Mouse (Mus musculus): Measurements from ENCODE around the gene Atp23.

Gene Atp23

DNA sequence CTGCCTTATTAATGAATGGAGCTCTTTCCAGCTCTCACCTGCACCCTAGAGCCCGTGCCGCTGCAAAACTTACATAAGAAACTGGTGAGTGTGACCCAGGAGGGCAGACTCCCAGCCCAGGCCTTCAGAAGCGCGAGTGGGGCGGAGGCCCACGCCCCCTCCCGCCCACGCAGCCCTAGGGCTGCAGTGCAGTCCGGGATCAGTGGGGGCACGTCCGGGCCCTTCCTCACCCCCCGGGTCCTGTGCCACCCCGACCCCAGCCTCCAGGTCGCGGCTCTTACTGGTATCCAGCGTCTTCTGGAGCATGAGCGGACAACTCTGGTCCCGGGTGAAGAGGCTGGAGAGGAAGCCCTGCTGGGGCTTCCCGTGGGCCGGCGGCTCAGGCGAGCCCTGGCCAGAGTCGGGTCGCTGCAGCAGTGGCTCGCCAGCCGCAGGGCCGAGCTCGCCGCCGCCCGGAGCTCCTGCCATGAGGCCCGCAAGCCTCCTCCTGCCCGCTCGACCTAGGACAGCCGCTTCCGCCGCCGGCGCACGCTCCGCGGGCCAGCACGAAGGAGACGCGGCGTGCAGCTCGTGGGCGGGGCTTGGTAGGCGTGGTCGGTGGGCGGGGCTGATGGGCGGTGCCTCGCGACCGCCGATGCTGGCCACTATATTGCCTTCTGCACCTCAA, at the start of gene Atp23:
Gene Atp23, minus strand, starts transcription at position 535 of the 667 bp plus-strand sequence.
- peak; percentile 76 for DNase-seq (ENCODE audit: low spot score)

DNA sequence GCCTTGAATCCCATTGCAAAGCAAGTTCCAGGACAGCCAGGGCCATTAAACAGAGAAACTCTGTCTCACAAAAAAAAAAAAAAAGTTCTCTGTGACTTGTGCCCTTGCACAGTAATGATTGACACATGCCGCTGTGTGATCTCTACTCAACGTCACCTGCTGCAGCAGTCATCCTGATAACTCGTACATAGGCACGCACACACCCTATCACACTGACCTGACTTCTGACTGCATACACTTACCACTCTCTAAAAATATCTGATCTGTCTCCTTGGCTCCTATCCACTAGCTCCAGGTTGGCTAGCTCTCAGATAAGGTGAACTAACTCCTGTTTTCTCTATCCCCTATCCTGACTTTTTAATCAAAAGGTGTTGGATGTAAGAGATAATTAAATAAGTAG, 49.4 kb upstream of the Atp23 start:
- no peak for DNase-seq (ENCODE audit: low spot score)

DNA sequence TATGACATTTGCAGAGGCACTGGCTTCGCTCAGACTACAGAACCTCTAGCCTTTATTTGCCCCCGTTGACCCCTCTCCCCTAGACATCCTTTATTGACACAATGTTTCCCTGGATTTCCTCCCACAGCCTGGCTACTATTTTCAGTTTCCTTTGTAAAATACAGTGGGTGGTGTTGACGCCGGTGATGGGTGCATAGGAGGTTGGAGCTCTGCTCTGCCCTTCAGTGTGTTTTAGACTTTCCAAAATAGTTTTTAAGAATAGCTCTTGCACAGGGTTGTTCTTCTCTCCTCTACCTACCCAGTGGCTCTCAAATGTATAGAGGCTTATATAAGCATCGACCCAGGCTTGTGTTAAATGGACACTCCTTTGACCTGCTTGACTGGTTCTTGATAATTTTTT, 48.7 kb upstream of the Atp23 start:
- DNase-seq (ENCODE audit: low spot score), result no peak

DNA sequence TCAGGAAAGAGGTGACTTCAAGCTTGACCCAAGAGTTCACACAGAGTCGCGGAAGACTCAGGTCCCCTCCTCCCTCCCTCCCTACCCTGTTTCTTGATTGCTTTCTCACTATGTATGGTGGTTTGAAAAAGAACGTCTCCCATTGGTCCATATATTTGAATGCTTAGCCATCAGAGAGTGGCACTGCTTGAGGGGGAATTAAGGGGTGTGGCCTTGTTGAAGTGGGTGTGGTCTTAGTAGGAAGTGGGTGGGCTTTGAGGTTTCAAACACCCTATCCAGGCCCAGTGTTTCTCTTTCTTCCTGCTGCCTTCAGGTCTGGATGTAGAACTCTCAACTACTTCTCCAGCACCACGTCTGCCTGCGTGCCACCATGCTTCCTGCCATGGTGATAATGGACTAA, 44.4 kb upstream of the Atp23 start:
- no peak for DNase-seq (ENCODE audit: low spot score)

DNA sequence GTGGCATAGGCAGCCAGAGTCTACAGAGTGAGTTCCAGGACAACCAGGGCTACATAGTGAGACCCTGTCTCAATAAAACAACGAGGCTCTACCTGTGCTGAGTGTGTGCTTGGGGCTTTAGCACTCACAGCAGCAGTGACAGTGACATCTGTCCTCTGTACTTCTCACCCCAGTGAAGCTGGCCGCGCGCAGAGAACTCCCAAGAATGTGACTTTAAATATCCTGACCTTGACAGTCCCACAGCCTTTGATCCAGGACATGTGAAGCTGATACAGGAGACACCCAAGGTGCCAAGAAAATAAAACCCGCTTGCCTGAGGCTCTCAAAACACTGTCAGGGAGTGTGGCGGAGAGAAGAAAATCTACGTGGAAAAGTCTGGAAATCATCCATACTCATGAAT, 39.8 kb upstream of the Atp23 start:
- DNase-seq (ENCODE audit: low spot score), result no peak

DNA sequence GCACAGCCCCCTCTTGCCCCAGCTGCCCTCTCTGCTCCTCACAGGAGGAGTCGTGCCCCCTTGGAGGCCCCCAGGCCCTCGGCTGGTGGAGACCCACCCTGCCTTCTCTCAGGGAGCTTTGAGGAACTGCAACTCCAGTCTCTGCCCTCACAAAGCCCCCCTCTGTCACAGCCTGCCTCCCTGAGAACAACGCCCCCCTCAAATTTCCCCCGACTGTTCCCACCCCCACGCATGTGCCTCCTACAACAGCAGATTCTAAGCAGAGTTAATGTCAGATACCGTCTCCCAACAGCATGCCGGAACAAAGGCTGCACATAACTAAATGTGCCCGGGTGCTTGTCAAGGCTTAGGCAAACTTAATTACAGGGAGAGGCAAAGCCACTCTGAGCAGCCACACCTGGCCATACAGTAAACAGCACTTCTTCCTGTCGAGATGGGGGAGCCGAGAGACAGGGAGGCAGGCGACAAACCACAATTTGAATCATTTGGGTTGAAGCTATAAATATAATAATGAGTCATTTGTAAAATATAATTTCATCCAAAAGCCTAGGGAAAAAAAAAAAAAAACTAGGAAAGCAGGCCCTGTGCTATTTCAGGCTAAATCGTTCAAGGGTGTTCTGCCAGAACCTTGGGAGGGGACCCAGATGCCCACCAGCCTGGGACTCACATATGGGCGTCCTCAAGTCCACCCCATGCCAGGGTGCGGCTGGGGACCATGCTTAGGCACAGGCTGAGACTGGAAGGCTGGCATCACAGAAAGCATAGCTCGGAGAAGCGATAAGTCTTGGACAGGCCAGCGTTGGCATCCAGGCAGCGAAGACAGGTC, 34.6 kb upstream of the Atp23 start:
- DNase-seq (ENCODE audit: low spot score), result no peak

DNA sequence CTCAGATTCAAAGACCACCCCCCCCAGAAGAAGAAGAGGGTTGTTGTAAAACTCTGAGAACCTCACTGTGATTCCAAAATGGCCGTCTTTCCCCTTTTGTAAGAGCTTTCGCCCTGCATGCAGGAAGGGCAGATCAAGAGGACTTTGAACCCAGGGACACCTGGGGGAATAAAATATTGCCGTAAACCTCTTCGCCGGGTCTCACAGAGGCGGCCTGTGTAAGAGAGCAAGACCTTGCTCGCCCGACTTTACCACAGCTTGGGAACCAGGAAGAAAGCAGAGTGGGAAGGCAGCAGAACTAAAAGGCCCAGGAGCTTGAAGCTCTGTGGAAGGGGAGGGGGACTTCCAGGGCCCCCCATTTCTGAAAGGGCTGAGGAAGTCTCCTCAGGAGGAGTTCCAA, 34.0 kb upstream of the Atp23 start:
- DNase-seq (ENCODE audit: low spot score), result no peak

DNA sequence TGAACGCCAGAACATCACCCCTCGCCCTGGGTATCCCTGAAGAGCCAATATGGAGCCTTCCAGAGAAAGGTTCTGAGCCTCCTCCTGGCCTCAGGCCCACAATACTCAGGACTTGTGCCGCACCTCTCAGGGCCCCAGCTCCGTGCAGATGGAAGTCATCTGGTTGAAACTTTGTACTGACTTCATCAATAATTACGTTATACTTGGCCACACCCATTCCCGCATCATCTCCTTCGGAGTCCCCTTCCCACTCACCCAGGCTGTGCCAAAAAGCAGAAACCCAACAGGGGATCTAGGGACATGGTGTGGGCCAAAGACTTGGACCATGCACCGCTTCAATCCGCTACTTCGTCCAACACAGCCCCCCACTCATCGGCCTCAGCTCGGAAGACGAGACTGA, 33.4 kb upstream of the Atp23 start:
- no peak for DNase-seq (ENCODE audit: low spot score)

DNA sequence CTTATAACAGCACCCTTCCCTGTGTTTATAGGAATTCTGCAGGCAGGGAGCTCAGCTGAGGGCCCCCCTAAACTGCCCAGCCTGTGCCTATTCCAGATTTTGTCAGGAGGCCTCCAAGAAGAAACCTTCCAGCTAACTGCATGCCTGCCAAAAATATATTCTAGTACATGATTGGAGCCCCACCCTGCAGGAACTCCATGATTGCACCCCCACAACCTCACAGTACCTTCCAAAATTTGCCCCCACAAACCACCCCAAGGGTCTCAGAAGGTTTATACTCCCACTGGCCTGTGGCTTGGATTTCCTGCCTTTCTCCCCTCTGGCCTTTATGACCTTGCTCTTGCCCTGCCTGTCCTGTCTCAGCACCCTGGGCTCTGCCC, 30.6 kb upstream of the Atp23 start:
- no peak for DNase-seq (ENCODE audit: low spot score)

DNA sequence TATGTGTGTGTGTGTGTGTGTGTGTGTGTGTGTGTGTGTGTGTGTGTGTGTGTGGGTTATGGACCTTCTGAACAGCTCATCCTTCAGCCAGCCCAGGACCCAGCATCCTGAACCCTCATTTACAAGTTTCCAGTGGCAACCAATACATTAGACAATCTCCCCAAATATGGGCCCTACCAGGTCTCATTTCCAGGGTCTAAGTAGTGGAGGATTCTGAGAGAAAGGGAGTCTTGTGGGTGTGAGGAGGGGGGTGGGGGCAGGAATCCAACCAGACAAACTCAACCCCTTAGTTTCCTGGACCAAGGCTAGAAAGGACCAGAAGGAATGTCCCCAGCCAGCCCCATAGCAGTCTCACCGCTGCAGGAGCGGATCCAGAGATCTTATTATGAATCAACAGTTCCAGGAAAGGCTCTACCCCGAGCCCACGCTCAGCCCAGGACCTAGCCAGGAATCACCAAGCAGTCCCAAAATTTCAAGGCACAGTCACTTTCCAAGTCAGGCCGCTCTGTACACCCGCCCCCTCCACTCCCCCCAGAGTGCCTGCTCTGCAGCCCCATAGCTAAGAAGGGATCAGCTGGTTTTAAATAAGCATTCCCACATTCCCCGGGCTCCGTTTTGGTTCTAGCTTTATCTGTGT, 30.1 kb upstream of the Atp23 start:
- no peak for DNase-seq (ENCODE audit: low spot score)

DNA sequence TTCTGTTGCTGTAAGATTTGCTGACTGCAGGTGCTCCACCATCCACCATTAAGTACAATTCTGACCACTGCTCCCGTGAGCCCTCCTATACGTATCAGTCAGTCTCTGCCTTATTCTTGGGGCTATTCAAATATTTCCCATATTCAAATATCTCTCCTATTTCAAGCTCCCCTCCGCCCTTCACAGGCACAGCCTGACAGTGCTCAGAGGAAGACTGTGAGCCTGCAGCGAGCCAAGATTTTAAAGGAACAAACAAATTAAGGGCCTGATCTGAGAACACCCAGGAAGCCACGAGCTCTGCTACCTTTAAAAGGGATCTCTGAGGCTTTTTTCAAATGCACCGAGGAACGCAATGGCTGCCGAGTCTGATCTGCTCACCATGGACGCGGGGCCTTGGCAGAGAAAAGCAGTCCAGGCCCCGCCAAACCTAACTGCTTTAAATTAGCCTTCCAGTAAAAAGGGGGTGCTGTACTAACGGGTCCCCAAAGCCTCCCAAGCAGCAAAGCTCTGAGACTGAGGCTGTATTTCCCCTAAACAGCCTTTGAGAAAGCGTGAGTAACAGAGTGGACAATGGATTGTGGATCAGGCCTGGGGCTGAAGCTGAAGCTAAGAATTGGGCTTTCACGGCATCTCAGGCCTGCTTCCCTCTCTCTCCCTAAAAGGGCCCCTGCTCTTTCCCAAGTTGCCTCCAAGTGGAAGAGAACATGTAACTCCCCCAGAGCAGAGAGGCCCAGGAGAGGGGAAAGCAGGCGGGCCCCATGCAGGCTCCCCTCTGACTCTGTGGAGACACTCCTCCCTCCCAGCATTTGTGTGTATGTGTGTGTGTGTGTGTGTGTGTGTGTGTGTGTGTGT, 29.3 kb upstream of the Atp23 start:
- DNase-seq (ENCODE audit: low spot score), result no peak

DNA sequence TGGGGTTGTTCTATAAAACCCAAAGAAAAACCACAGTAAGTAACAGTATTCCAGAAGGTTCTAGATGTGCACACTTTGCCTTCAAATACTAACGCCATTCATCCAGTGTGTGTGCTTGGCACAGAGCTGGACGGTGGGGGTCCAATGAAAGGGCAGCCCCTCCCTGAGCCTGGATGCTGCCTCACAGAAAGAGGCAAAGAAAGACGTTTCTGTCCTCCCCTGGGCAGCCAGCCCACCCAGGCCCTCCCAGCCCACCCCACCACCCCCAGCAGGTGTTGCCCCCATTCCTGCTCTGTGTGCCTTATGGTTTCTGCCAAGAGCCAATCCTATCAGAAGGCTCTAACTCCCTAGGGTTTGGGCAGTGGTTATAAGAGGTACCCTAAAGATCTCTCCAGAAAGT, 28.4 kb upstream of the Atp23 start:
- DNase-seq (ENCODE audit: low spot score), result no peak

DNA sequence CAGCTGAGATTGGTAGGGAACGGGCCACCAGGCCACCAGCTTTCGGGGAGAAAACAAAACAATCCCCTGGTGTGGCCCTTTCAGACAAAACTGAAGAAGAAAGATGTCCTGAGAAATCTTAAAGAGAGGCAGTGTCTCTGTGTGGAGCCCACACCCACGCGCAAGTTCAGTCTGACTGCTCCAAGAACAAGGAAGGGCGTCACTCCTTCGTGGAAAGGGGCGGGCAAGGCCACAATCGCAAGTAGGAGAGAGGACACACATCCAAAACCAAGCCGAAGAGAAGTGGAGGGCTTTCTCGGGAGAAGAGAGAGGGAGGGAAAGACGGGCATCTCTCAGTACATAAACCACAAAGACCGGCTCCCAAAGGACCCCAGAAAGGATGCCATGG, 27.7 kb upstream of the Atp23 start:
- no peak for DNase-seq (ENCODE audit: low spot score)

DNA sequence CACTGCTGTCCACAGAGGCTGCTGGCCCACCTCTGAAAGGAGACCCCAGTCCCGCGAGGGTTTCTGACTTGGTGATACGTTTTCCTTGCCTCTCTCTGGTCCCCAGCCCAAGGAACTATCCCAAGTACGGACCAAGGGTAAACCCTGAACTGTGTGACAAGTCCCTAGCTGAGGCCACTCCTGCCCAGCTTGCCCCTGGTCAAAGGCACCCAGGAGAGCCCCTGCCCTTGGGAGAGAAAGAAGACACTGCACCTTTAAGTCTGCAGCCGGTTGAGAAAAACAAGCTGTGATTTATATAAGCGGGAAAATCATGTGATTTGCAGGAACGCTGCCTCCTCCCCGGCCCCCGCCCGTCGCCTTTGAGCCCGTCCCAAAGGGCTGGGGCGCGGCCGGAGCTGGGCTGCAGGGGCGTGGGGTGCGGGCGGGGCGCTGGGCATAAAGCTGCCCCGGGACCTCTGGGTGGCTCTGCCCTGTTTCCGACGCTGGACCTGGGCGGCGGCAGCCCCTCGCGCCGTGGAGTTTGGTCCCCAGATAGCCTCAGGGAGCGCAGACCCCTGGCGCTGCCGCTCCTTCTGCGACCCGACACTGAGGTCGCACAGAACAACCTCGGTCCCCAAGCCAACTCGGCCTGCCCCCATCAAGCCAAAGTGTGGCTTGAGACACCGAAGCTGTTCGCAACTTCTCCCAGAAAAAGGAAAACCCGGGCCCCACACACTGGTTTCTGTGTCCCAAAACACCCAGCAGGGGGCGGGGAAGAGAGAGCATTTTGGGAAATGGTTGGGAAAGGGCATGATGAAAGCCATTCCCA, 27.1 kb upstream of the Atp23 start:
- DNase-seq (ENCODE audit: low spot score), result no peak

DNA sequence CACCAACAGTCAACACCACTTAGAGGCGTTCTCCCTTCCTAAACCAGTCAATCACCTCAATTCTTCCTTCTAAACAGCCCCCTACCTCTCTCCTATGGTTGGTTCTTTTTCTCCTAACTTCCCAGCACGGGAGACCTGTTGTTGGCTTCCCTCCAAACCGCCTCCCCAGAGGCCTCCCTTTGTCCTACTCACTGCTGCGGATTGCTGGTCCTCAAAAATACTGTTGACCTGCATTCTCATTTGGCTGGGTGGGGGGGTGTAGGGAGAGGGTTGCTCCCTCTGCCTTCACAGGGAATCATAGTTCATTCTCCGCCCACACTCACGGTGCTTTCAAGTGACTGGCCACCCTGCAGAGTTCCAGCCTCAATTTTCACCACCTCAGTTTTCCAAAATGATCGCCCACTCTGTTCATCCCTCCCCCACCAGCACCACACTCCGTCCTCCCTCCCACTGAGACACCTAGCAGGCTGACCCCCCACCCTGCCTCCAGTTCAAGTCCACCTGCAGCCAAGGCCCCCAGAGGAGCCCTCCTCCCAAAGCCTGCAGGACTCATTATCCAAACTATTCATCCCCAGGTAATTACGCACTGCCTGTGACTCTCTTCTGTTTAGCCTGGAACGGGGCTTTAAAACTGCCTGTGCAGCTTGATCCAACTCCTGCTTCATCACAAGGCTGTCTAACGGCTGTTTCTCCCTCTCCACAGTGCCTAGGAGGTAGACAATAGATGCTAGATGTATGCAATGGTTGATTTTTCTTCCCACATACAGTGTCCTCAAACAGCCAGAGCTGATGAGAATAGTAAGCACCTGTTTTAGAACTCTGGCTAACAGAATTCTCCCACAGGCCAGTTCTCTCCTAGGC, 26.2 kb upstream of the Atp23 start:
- no peak for DNase-seq (ENCODE audit: low spot score)

DNA sequence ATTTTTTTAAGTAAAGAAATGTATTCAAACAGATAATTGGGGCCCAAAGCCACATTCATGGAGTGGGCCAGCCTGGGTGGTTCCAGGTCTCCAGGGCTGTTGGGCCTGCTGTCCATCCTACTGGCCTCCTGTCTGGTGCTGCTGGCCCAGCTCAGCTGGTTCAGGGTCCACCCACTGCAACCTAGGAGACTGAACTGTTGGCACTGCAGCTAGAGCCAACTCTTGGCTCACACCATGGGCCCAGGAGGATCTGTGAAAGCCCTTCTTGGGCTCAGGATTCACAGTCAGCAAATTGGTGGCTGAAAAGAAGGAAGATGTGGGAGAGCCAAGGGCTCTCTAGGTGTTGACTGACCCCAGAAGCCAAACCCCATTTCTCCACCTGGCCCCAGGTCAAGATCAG, 24.2 kb upstream of the Atp23 start:
- no peak for DNase-seq (ENCODE audit: low spot score)

DNA sequence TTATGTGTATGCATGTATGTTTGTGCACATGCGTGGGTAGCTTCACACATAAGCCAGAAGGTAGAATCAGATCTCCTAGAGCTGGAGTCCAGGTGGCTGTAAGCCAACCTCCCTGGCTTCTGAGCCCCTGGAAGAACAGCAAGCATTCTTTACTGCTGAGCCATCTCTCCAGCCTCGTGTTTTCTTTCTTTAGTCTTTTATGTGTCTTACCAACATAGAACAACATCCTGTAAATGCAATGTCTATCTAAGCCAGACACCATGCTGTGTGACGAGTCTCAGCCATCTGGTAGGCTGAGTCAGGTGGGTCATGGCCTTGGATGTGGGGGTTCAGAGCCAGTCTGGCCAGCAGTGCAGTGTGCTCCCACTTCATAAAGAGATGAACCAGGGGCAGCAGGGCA, 22.9 kb upstream of the Atp23 start:
- no peak for DNase-seq (ENCODE audit: low spot score)

DNA sequence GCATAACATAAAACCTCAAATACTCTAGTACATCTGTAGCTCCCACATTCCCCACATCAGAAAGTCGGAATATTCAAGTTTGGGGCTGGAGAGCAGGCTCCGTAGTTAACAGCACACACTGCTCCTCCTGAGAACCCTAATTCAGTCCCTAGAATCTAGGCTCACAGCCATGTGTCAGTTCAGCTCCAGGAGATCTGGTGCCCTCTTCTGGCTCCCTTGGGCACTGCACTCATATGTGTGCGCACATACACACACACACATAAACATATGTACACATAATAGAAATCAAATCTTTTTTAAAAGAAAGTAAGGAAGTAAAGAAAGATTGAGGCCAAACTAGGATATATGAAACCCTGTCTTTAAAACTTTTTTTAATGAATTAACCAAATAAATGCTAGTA, 19.1 kb upstream of the Atp23 start:
- no peak for DNase-seq (ENCODE audit: low spot score)

DNA sequence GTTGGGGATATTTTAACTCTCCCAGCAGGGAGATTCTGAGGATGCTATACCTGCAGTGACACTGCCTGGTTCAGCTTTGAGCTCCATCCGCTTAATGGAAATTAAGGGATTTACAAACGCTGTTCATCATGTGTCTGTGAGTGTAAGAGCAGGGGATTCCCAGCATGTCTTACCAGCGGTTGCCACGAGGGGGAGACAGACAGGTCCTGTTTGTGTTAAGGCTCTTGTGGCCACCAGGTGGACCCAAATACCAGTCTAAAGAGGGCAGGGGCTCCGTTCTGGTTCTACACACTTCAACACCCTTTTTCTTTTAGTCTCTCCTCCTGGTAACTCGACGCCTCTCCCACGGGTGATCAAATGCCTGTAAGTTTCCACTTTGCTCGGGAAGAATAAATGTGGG, 17.9 kb upstream of the Atp23 start:
- DNase-seq (ENCODE audit: low spot score), result peak; percentile 82

DNA sequence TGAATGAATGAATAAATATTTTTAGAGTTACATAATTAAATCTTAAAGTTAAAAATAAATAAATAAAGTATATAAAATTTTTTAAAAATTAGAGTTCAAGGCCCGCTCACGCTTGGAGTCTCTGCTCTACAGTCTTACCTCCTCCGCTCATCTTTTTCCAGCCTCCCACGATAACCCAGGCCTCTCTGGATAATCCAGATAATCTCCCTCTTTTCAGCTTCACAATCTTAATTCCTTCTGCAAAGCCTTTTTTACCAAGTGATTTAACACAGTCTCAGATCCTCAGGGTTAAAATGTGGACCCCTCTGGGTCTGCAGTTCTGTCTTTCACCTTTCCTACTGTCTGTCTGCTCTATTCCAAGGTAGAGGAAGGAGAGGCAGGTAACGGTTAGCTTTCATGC, 13.1 kb upstream of the Atp23 start:
- DNase-seq (ENCODE audit: low spot score), result no peak

DNA sequence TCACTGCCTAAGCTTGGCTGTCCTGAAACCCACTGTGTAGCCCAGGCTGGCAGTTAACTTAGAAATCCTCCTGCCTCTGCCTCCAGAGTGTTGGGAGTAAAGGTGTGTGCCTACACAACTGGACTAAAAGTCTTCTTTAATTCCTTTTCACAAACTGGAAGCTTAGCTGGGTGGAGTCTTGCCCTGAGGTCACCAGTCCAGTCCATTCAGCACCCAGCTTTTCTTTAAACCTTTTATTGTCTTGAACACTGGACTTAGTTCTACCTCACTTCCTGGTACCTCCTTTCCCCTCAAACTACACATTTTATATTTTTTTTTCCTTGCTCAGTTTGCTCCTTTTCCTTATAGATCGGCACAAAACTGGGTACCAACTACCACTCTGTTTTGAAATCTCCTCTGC, 10.3 kb upstream of the Atp23 start:
- DNase-seq (ENCODE audit: low spot score), result no peak

Measured in left cerebral cortex, adult 11 months (tissue).